Mouse (Mus musculus): ENCODE measurements around the gene Arhgef6. TPM values are rescaled to one million over a fixed set of nuclear protein-coding genes. Genes with fewer than 3 reads are reported as not detected.

Gene Arhgef6
- polyA plus RNA-seq, 1 experiment from 2014 or later: 26.6 TPM

DNA sequence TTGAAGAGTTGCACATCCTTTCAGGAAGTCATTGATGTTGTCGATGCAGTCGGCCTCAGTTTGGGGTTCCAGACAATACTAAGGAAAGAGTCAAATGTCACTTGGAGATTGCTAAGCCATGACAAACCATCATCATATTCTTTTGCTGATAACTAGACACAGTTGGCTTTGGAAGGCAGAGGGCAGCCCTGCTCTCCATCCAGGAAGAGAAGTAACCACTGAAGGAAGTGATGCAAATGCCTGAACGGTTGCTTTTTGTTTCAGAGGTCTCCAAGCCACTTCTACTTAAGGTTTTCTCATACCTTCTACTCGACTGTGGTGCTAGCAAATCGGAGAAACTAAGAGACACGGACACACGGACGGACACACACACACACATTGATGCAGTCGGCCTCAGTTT is 1.6 kb downstream of the Arhgef6 start:
- H3K9ac ChIP-seq: no peak overlapping the region
- peaks cover 11% of the 10 kb centered on the region for H3K4me1 ChIP-seq
- no peaks in the 10 kb centered on the region for H3K27me3 ChIP-seq (replicated peaks)
- H3K36me3 ChIP-seq: no peaks in the 10 kb centered on the region
- no peak overlapping the region for H3K27ac ChIP-seq (replicated peaks)
- ATAC-seq (ENCODE audit: extremely low read depth, insufficient number of reproducible peaks, low FRiP score, low TSS enrichment): no peak
- no peak overlapping the region for H3K4me3 ChIP-seq
- 86% methylated on average over 9 of the region's 9 CpGs for WGBS
- no peak overlapping the region for H3K4me2 ChIP-seq
- no peaks in the 10 kb centered on the region for H3K9me3 ChIP-seq

DNA sequence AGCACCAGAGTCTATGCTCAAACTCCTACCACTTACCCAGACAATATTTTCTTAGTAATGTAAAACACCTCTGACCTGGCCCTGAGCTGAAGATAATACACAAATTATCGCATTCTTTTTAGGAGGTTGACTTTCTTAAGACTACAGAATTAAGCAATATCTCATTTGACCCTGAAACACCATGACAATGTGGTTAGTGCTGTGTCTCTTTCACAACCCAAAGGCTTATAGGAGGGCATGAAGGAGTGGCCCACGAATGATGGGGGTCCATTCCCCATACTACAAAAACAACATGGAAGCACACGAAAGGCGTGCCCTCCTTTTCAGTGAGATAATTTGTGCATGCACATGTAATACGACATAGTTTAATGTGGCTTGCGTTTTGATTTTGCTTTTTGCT is 3.2 kb downstream of the Arhgef6 start:
- H3K4me1 ChIP-seq: peaks cover 9% of the 10 kb centered on the region

DNA sequence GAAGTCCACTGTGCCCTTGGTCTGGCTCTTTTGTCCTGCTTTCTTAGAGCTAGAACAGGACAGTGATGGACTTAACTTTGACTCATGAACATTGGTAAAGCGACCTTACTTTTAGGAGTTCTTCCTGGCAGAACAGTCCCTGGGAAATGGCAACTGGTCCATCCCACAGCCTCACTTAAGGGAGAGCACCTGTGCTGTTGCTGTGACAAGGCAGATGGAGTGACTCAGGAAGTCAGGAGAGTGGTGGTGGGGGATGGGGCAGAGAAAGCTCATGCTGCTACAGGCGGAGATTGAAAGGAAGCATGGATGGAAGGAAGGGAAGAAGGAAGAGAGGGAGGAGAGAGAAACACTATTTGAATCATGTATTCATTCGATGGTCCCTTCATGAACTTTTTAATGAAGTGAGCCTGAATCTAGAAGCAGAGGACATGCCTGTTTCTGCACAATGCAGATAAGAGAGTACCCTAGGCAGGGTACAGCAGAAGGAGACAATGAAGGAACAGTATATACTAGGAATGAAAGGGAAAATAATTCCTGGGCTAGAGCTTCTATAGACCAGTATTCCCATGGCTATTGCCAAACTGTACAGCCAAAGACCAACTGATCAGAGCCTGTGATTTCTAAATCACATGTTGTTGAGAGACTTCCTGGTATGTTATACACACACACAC is 10.7 kb downstream of the Arhgef6 start:
- H3K9me3 ChIP-seq: no peaks in the 10 kb centered on the region
- H3K4me3 ChIP-seq: no peak overlapping the region
- peaks cover 3% of the 10 kb centered on the region; the same call in 1 of the 2 replicates for H3K4me1 ChIP-seq
- H3K27ac ChIP-seq (replicated peaks): no peak overlapping the region
- no peaks in the 10 kb centered on the region for H3K27me3 ChIP-seq (replicated peaks)
- ATAC-seq (ENCODE audit: extremely low read depth, insufficient number of reproducible peaks, low FRiP score, low TSS enrichment): no peak
- no peak overlapping the region for H3K9ac ChIP-seq
- 70% methylated on average over 3 of the region's 3 CpGs for WGBS
- H3K4me2 ChIP-seq: no peak overlapping the region
- H3K36me3 ChIP-seq: no peaks in the 10 kb centered on the region

More for the DNA sequence above, 3.2 kb downstream of the Arhgef6 start:
- Histone ChIP-seq H3K4me3 (no peak overlapping the region), H3K9me3 (no peaks in the 10 kb centered on the region), H3K9ac (no peak overlapping the region), H3K27me3 (replicated peaks) (no peaks in the 10 kb centered on the region), H3K27ac (replicated peaks) (no peak overlapping the region), H3K4me2 (no peak overlapping the region), H3K36me3 (no peaks in the 10 kb centered on the region)
- WGBS: 79% methylated on average over 6 of the region's 6 CpGs
- no peak for ATAC-seq (ENCODE audit: extremely low read depth, insufficient number of reproducible peaks, low FRiP score, low TSS enrichment)

DNA sequence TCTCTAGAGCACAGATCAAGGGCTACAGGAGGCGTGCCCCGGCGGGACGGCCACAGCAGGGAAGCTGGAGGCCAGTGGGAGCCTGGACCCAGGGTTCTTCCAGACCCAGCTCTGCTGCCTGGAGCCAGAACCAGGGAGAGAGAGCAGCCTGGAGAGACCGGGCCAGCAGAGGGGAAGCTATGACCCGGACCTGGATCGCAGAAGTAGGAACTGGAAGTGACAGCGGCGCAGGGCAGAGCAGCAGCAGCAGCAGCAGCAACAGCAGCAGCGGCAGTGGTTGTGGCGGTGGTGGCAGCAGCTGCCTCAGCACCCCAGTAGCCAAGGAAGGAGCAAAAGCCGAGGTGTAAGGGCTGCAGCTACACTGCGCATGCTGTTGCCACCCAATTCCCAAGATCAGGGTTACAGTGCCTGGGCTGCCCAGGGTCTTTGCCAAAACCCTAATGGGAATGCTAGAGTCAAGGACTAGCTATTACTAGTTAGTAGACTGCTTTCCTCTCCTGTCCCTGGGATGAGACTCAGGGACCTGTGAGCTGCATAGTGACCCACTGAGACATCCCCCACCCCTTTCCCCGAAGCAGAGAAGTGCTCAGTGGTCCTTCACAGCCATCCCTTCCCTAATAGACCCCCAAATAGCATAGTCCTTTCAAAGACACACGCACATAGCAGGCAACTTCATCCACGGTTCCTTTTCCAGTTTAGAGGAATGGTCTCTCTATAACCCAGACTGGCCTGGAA is 11.9 kb downstream of the Arhgef6 start:
- peak overlapping the region; percentile 81 for H3K27ac ChIP-seq (replicated peaks)
- peaks cover 3% of the 10 kb centered on the region; the same call in 1 of the 2 replicates for H3K4me1 ChIP-seq
- ATAC-seq (ENCODE audit: extremely low read depth, insufficient number of reproducible peaks, low FRiP score, low TSS enrichment): no peak
- peak overlapping the region; percentile 75 for H3K4me2 ChIP-seq
- peak overlapping the region; percentile 60 for H3K4me3 ChIP-seq
- no peaks in the 10 kb centered on the region for H3K27me3 ChIP-seq (replicated peaks)
- H3K36me3 ChIP-seq: no peaks in the 10 kb centered on the region
- peak overlapping the region; percentile 82 for H3K9ac ChIP-seq
- no peaks in the 10 kb centered on the region for H3K9me3 ChIP-seq
- 24% methylated on average over 16 of the region's 16 CpGs for WGBS

DNA sequence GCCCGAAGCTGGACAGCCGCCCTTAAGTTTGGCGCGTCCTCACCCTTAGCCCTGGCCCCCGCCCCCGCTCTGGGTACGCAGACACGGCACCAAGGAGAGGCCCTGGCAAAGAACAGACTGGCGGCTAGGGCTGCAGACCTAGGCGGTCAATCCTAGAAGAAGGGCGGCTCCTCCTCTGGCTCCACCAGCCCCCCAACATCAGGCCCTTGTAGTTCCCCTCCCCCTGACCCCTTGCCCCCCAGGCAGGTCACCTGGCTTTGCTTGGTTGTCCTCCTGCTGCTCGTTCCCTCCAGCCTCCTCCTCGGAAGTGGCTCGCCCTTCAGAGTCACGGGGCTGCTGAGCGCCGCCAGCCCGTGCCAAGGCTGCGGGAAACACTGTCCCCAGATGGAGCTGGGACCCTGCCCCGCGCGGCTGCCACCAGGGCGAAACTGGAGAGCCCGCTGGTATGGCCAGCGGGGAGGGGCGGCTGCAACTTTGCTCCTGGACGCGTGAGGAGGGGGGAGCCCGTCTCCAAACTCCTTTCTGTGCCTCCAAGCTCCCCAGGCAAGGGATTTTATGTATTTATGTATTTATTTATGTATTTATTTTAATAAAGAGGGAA is 12.6 kb downstream of the Arhgef6 start:
- peaks cover 3% of the 10 kb centered on the region; the same call in 1 of the 2 replicates for H3K4me1 ChIP-seq
- 16% methylated on average over 23 of the region's 29 CpGs for WGBS
- no peaks in the 10 kb centered on the region for H3K36me3 ChIP-seq
- ATAC-seq (ENCODE audit: extremely low read depth, insufficient number of reproducible peaks, low FRiP score, low TSS enrichment): no peak
- H3K27ac ChIP-seq (replicated peaks): peak overlapping the region; percentile 81
- H3K9ac ChIP-seq: peak overlapping the region; percentile 82
- H3K4me2 ChIP-seq: peak overlapping the region; percentile 75
- no peaks in the 10 kb centered on the region for H3K9me3 ChIP-seq
- peak overlapping the region; percentile 60 for H3K4me3 ChIP-seq
- H3K27me3 ChIP-seq (replicated peaks): no peaks in the 10 kb centered on the region

DNA sequence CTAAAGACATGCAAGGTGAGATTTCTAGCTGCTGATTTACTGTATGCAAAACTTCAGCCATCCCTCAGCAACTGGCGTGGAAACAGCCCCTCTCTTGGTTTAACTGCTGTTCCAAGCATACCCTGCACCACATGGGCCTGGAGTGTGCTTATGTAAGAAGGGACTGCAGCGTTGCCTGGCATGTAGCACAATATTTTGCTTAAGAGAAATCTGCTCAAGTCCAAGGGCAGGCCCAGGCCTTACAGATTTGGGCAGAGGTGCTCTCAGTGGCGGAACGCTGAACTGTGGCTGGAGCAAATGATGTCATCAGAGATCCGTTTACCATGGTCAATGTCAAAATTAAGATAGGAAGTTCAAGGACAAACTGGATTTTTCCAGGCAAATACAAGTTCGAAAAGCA is 13.6 kb downstream of the Arhgef6 start:
- peak overlapping the region; percentile 81 for H3K27ac ChIP-seq (replicated peaks)
- H3K4me2 ChIP-seq: peak overlapping the region; percentile 75
- peaks cover 3% of the 10 kb centered on the region; the same call in 1 of the 2 replicates for H3K4me1 ChIP-seq
- H3K27me3 ChIP-seq (replicated peaks): no peaks in the 10 kb centered on the region
- no peaks in the 10 kb centered on the region for H3K36me3 ChIP-seq
- H3K9ac ChIP-seq: 0 out of 2 replicates have a peak overlapping the region, but pooled peaks have one; percentile 33
- ATAC-seq (ENCODE audit: extremely low read depth, insufficient number of reproducible peaks, low FRiP score, low TSS enrichment): no peak
- peak overlapping the region; percentile 60 for H3K4me3 ChIP-seq
- WGBS: 41% methylated on average over 6 of the region's 6 CpGs
- no peaks in the 10 kb centered on the region for H3K9me3 ChIP-seq

DNA sequence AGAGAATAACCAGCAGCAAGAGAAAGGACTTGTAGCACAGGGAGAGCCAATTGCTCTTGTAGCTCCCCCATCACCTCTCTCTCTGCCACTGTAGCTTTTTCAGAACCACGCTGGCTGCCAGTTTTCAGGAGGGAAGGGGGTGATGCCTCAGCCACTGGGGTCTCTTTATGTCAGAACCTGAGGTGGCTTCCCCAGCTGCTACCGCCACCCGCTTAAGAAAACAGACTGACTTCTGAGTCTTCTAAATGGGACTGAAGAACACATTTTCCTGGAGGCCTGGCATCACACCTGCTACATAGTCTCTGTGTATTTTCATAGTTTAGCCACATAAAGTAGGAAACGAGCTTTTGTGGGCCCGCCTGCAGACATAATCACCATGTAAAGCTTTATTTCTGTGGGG is 26.5 kb downstream of the Arhgef6 start:
- WGBS: 76% methylated on average over 5 of the region's 5 CpGs
- no peak for ATAC-seq (ENCODE audit: extremely low read depth, insufficient number of reproducible peaks, low FRiP score, low TSS enrichment)
- H3K9me3 ChIP-seq: no peaks in the 10 kb centered on the region
- no peaks in the 10 kb centered on the region for H3K36me3 ChIP-seq
- H3K9ac ChIP-seq: no peak overlapping the region
- no peak overlapping the region for H3K4me3 ChIP-seq
- H3K27ac ChIP-seq (replicated peaks): no peak overlapping the region
- H3K4me2 ChIP-seq: no peak overlapping the region
- no peaks in the 10 kb centered on the region for H3K4me1 ChIP-seq
- H3K27me3 ChIP-seq (replicated peaks): no peaks in the 10 kb centered on the region

DNA sequence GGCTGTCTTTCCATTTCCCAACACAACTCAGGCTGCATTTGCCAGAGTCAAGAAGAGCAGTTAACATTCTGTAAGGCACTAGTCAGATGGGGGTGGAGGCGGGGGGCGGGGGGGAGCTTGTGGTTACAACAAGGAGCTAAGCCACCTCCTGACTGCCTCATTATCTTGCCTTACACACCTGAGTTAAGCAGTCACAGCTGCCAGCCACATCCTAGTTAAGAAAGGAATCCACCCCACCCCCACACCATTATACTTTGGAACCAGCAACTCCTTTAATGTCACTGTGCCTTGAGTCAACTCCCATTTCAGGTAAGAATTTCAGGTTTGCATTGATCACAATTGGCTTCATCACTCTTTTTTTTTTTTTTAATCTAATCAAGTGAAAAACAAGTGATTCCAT is 28.5 kb downstream of the Arhgef6 start:
- Histone ChIP-seq H3K36me3 (no peaks in the 10 kb centered on the region), H3K27me3 (replicated peaks) (no peaks in the 10 kb centered on the region), H3K4me2 (no peak overlapping the region), H3K9ac (no peak overlapping the region), H3K4me1 (no peaks in the 10 kb centered on the region), H3K4me3 (no peak overlapping the region), H3K9me3 (no peaks in the 10 kb centered on the region), H3K27ac (replicated peaks) (no peak overlapping the region)
- WGBS: 76% methylated on average over 2 of the region's 2 CpGs
- ATAC-seq (ENCODE audit: extremely low read depth, insufficient number of reproducible peaks, low FRiP score, low TSS enrichment): no peak

DNA sequence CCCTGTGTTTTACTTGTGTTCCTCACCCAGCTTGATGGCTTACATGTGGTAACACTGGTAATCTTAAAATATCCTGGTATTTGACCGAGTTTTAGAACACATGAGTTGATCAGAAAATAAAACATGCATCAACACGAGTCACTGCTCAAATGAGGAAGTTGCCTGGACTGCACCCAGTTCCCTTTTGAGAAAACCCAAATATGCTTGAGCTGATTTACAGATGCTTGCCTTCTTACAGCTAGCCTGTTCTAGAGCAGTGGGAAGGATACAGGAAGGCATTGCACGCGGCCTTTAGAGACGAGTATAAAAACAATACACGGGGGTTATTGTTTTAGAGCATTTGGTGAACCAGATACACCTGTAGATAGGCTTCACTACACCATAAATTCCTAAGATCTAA is 31.8 kb downstream of the Arhgef6 start:
- Histone ChIP-seq H3K9me3 (no peaks in the 10 kb centered on the region), H3K9ac (no peak overlapping the region), H3K4me1 (no peaks in the 10 kb centered on the region), H3K4me2 (no peak overlapping the region), H3K27me3 (replicated peaks) (no peaks in the 10 kb centered on the region), H3K36me3 (no peaks in the 10 kb centered on the region), H3K4me3 (no peak overlapping the region), H3K27ac (replicated peaks) (no peak overlapping the region)
- WGBS: 78% methylated on average over 6 of the region's 6 CpGs
- ATAC-seq (ENCODE audit: extremely low read depth, insufficient number of reproducible peaks, low FRiP score, low TSS enrichment): no peak

DNA sequence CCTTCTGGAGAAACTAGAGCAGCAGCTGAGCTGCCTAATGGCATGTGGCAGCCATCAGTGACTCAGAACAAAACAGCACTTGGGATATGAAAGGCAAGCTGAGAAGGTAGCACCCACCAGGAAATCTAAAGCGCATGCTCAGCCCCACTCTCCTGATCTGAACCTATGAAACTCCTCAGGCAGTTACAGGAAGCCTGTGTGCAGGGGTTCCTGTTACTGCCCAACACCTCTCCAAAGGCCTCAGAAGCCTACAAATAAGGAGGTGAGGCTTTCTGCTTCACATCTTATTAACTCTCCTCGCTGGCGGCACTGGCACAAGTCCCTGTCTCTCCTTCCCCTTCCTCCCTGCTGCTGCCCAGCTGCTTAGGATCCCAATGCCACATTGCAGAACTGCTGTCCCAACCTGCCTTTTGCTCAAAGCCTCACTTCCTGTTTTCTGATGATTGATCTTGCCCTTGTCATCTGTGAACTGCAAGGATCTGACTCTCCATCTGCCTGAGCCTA is 33.7 kb downstream of the Arhgef6 start:
- WGBS: 73% methylated on average over 3 of the region's 3 CpGs
- no peak for ATAC-seq (ENCODE audit: extremely low read depth, insufficient number of reproducible peaks, low FRiP score, low TSS enrichment)
- H3K27ac ChIP-seq (replicated peaks): no peak overlapping the region

DNA sequence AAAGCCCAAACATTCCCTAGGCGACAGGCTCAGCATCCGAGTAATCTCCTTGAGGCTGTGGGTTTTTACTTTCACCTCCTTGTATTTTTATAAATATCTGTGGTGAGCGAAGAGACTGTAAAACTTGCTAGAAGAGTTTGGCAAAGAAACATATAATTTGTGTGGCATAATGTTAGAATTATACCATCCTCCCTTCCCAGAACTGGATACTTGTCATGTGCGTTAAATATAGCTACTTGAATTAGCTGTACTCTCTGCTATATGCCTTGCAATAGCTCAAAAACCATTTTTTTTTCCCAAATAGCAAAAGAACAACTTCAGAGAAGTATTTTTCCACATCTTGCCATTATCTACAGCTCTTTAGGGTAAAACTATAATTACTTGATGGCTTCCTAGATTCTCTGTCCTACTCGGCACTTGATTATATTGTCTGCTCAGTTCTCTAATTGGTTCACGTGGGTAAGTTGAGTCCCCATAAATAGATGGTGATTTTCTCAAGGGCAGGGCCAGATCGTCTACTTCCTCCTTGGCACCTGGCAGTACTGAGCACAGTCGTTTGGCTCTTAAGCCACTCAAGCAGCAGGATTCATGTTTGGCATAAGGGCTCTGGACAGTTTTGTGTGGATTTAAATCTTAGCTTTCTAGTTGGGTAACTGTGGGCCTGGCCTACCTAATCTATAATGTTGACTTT is 35.2 kb downstream of the Arhgef6 start:
- ATAC-seq (ENCODE audit: extremely low read depth, insufficient number of reproducible peaks, low FRiP score, low TSS enrichment): no peak
- no peak overlapping the region for H3K4me2 ChIP-seq
- no peak overlapping the region for H3K4me3 ChIP-seq
- no peaks in the 10 kb centered on the region for H3K9me3 ChIP-seq
- H3K36me3 ChIP-seq: no peaks in the 10 kb centered on the region
- H3K27me3 ChIP-seq (replicated peaks): no peaks in the 10 kb centered on the region
- 68% methylated on average over 8 of the region's 8 CpGs for WGBS
- H3K9ac ChIP-seq: no peak overlapping the region
- no peaks in the 10 kb centered on the region for H3K4me1 ChIP-seq
- no peak overlapping the region for H3K27ac ChIP-seq (replicated peaks)

More for the DNA sequence above, 33.7 kb downstream of the Arhgef6 start:
- H3K9ac ChIP-seq: no peak overlapping the region
- no peaks in the 10 kb centered on the region for H3K4me1 ChIP-seq
- H3K4me3 ChIP-seq: no peak overlapping the region
- H3K36me3 ChIP-seq: no peaks in the 10 kb centered on the region
- no peaks in the 10 kb centered on the region for H3K9me3 ChIP-seq
- H3K4me2 ChIP-seq: no peak overlapping the region
- H3K27me3 ChIP-seq (replicated peaks): no peaks in the 10 kb centered on the region

Measured in heart, embryonic 13.5 days (tissue).